Mouse (Mus musculus) liver, embryonic 14.5 days (tissue): ENCODE measurements around the gene Lrrc8b.

Experiments
- CTCF ChIP-seq: IDR thresholded peaks from 2 replicates; pipeline ENCODE4 v1.5.1; 2016; ENCODE audit warnings: antibody characterized with exemption, low read depth, control low read depth
- EP300 ChIP-seq: IDR thresholded peaks from 2 replicates; pipeline ENCODE4 v1.6.1; 2016; ENCODE audit warnings: antibody characterized with exemption, low read depth

DNA sequence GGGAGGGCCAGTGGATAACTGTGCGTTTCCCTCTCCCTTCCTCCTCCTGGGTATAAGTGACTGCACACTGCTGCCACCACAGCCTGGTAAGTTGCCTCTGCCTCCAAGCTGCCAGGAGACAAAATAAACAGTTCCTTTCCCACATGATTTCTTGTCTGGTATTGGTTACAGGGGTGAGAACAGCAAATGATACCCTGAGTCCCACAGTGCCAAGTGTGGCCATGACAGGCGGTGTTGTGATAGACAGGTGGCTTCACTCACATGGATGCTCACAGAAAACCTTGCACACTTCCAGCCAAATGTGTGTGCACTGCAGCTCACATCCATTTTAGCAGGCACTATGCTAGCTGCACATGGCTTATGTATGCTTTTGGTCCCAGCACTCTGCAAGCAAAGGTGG lies 3.8 kb upstream of the Lrrc8b start:
- TF ChIP-seq CTCF (no peak), EP300 (no peak)
